Mouse (Mus musculus) kidney, adult 2 months (tissue): ENCODE data around the gene Pik3c2b.

Experiments
- CTCF ChIP-seq: fragments of 200-500 bp; conservative IDR thresholded peaks from 2 replicates; pipeline ENCODE4 v1.5.1; 2011; ENCODE audit warnings: low read depth, mild to moderate bottlenecking, control low read depth, low read length, moderate library complexity, mixed read lengths; ENCODE audit not compliant: insufficient read depth, insufficient read length
- POLR2A ChIP-seq: fragments of 200-500 bp; IDR thresholded peaks from one replicate; pipeline ENCODE4 v1.6.1; 2011; ENCODE audit warnings: low read depth, low read length, control low read depth

DNA sequence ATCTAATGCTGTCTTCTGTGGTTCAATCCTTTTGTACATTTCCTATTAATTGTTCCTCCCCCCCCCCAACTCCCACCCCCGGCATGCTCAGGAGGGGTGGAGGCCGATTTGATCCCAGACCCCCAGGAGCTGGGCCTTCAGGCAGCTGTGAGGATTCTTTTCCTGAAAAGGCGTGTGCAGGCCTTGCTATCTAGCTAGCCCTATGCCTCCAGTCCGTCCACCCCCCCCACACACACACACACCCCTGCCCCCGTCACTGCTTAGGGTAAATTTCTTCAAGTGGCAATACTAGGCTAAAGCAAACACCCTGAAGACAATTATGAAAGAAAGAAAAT lies 12.5 kb upstream of the Pik3c2b start:
- TF ChIP-seq CTCF (no peak), POLR2A (no peak)
